Mouse (Mus musculus) monocyte, adult 2 months (primary cell): ENCODE results near the gene Btbd17.
A peak's percentile ranks its signal among the peaks of the same experiment; 100 is the strongest.

Experiments
- DNase-seq, 2 experiments: peaks; one replicate each; pipeline ENCODE4 v3.0.0; 2022; ENCODE audit warnings: low spot score in 2 of 2, low read depth in 1 of 2

Gene Btbd17

DNA sequence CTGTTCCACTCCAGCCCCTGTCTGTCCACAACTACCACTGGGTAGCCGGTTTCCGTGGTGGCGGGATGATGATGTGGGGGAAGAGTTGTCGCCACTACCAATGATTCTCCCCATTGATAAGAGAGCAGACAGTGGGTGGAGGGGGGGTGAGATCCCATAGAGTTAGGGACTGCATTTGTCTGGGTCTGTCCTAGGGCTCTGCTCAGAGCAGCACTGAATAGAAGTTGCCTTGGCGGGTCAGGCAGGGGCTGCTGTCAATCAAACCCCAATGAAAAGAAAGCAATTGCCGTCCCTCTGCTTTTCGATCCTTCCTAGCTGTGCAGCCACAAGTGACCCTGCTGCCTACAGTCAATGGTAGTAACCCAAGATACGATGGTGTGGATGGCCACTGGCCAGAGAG lies 8.2 kb upstream of the Btbd17 start:
- no peak for DNase-seq

DNA sequence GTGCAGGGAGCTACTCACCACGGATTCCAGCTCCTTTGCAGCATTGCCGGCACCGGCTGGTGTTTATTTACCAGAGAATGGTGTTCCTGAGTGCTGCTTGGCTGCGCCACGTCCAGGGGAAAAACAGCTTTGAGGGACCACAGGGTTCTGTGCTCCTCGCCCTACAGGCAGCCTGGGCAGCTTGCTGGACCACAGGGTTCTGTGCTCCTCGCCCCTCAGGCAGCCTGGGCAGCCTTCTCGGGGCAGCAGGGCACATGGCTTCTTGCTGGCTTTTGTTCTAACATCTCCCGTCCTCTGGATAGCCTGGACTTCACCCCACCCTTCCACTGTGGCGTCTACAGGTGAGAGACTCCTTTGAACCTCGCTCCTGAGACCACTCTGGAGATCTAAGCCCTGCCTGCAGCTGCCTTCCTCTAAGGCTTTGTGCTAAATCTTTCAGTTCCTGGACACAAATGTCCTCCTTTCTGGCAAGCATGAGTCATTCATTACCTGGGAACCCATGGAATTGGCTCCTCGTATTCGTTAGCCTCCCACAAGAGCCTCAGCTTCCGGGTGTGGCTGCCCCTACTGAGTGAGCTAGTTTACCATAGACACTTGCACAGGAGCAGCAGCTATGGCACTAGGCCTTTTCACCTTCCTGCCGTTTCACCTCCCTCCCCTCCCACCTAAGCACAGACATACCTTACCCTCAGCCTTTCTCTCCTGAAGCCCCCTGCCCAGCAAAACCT lies 7.0 kb upstream of the Btbd17 start:
- DNase-seq, result no peak

DNA sequence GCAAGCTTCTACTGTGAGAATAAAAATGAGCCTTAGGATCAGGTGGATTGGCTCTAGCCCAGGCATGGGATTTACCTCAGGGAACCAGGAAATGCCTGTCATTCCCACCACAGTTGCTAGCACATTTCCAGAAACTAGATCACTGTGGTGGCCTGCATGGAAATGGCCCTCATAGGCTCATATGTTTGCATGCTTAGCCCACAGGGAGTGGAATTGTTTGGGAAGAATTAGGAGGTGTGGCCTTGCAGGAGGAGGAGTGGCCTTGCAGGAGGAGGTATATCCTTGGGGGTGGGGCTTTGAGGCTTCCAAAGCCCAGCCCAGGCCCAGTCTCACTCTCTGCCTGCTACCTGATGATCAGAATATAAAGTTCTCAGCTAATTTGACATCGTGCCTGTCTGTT lies 6.2 kb upstream of the Btbd17 start:
- DNase-seq, result no peak

DNA sequence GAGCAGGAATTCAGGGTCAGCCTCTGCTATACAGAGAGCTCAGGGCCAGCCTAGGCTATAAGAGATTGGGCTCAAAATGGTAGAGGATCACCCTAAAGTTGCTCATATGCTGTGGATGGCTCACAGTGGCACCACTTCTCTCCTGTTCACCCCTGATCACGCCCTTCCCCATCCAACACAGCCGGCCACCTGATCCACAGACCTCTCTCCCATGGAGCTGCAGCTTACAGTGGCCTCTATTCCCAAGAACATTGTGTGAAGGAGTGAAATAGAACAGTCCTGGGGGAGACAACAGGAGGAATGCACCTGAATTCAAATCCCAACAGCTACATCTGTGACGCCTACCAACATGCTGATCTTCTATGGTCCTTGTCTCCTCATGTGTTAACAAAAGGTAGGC lies 2.9 kb upstream of the Btbd17 start, which contains the start of gene Gpr142:
Gene Gpr142 (plus strand): TSS at position 301 of the 400 bp plus-strand sequence.
- DNase-seq, result no peak

DNA sequence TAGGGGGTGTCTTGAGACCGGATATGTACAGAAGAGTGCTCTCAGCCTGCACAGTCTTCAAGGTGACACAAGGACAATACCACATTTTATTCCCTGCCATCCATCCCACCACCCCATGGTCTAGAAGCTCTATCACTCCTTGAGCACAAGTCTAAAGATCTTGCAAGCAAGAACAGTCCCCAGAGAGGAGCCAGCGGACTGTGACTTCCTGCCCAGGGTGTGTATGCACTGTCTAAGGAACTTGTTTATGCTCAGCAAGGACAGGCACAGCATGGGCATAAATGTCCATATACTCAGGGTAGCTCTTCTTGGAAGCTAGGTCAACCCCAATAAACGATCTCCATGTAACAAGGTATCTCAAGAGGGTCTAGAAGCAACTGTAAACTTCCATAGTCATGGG lies 2.2 kb upstream of the Btbd17 start:
- no peak for DNase-seq

DNA sequence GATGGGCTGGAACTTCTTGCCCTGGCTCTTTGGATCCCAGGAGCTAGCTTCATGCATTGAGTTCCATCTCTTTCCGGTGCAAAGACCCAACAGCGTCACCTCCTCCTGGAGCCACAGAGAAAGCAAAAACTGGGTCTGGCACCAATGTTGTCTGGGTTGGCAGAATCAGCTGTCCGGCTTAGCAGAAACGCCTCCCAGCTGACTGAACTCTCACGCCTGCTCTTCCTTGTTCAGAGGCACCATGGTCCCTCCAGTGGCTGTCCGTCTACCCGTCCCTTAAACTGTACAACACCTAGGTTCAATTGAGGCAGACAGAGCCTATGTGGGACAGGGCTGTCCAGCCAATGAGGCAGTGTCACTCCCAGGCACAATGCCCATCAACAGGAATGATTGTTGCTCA lies 1.4 kb upstream of the Btbd17 start:
- no peak for DNase-seq

DNA sequence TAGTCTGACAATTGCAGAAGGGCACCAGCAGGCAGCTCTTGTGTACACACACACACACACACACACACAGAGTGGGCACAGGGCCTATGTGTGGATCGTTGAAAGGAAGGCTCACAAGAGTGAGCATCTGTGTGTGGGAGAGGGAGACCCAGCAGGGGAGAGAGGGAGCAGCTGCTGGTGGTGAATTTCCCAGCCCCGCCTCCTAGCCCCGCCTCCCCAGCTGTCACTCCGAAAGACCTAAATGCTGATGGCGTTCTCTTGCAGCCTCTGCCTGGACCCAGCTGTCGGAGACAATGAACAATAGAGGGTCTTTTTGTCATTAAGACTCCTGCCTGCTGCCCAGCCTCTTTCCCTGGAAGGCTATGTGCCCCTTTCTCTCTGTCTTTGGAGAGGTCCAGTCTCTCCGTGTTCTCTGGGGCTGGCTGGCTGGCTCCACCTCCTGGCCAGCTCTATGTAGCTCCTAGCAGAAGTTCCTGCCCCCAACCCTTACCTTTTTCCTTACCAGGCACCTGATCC lies 456 bp downstream of the Btbd17 start:
- DNase-seq, result no peak

DNA sequence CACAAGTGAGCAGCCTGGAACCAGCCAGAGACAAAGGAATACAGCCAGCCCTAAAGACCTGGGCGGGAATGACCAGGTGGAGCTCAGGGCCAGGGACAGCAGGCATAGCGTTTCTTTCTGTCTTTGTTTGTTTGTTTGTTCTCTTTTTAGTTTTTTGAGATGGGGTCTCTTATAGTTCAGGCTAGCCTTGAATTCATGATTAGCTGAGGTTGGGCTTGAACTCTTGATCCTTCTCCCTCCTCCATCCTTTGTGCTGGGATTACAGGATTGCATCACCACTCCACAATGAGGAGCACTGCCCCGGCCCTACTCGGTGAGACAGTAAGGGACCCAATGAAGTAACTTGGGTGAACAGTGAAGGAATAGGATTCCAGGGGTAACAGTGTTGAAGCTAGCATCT lies 1.1 kb downstream of the Btbd17 start:
- DNase-seq, result no peak

DNA sequence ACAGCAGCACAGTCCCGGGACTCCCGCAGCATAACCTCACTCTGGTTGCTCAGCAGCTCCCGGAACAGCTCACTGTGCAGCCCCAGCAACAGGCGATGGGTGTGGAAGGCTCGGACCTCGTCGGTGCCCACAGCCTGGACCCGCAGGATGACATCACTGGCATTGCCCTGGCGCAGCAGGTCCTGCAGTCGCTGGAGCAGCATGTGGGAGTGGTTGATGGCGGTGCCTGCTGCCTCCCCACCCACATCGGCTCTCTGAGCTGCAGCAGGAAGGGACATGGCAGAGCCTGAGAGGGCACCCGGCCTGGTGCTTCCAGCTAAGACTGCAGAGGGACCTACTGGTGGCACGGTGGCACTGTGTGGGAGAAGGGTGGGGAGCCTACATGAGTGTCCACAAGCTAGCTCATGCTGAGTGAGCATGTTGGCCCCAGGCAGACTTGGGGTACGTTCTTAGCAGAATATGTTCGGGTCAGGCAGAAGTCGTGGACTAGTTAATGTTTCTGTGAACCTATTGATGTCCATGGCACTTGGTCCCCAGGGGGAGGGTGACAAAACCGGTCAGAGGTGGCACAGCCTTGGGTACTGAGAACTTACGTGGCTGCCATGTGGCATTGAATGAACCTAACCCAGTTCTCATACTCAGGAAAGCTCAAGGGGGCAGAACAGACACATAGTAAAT lies 1.7 kb downstream of the Btbd17 start:
- DNase-seq, result no peak

DNA sequence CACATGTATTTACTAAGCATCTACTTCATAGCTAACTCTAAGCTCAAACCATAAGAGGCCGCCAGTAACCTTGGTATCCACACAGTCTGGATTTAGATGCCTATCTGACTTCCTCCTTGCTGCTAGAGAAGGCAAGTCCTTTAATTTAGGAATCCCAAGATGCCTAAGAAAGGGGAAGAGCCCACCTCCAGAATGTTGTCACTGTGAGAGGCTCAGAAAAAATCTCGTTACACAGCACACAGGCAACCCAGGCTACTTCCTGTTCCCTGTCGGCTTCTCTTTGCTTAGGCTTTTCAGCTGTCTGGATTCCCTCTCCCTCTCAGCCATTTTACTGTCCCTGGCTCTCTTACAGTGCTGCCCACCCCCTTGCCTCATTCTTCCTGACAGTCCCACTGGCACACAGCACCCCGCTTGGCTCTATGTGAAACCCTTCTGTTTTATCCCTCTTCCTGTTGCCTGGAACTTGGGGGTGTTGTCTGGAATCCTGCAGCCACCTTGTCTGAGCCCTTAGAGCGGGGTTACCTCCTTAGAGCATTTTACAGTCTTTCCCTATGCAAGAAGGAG lies 2.7 kb downstream of the Btbd17 start:
- DNase-seq, result no peak

DNA sequence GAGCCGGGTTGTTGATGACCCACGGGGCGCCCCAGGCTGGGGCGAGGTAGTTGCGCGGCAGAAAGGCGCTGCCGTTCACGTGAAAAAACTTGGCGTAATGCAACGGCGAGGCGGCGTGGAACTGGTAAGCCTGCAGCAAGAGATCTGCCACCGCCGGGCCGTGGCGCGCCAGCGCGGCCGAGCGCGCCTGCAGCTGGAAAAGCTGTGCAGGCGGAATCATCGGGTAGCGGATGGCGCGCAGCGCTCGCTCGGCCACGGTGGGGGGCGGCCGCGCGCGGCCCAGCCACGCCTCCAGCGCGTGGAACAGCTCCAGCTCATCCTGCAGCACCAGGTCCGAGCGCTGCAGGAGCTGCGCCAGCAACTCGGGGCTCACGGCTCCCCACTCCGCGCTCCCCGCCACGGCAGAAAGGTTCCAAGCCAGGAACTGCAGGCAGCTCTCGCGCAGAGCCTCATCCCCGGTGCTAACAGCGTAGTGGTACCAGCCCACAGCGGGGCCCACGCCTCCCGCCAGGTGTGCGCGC lies 3.8 kb downstream of the Btbd17 start:
- DNase-seq, result no peak

DNA sequence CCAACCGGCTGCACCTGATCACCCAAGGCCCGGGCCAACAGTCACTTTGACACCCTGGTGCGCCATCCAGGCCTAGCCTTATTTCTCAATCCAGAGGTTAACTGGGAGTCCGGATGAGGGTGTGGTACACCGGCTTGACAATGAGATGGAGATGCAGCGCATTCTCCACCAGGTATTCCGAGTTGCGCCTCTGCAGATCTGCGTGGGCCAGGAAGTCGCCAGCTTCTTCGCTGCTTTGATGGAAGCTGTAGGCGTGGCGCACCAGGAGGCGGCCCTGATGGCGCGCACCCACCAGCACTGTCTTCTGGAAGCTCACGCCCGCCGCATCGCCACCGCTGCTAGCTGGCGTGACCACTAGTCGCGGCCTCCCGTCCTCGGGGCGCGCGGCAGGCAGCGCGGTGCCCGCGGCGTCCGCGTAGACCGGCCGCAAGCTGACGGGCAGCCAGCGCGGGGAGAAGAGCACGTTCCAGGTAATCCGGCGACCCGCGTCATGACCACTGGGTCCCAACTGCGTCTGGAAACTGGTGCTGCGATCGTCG lies 4.3 kb downstream of the Btbd17 start:
- DNase-seq, result no peak

DNA sequence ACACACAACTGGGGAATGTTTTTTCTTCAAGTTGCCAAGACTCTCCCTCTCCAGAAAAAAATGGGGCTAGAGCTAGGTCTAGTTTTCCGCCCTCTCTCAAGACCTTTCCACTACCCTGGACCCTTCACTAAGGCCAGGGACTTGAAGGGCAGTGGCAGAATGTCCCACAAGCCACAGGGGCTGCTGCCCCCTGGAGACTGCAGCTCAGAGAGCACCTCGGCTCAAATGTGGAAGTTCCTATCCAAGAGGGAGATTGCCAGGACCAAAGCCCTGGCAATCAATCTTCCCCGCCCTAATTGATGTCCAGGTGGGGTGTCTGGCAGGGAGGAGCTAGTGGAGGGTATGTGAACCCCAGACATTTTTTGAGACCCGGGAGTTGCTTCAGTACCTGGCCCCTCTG lies 4.9 kb downstream of the Btbd17 start:
- DNase-seq, result no peak

DNA sequence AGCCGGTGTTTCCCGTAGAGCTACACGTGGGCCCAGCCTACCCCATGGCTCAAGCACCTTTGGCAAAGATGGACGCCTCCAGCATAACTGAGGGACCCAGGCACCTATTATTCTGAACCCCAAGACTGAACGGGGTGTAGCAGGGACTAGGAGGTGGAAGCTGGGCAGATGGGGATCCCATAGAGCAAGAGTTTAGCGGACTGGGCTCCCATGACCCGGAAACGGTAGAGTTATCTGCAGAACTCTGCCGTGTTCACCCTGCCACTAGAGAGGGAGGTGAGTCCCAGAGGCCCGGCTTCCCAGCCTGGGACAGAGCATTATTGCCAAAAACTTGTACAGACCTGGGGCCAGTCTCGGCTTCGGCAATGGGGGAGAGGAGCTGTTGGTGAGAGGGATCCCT lies 5.6 kb downstream of the Btbd17 start:
- DNase-seq, result no peak

DNA sequence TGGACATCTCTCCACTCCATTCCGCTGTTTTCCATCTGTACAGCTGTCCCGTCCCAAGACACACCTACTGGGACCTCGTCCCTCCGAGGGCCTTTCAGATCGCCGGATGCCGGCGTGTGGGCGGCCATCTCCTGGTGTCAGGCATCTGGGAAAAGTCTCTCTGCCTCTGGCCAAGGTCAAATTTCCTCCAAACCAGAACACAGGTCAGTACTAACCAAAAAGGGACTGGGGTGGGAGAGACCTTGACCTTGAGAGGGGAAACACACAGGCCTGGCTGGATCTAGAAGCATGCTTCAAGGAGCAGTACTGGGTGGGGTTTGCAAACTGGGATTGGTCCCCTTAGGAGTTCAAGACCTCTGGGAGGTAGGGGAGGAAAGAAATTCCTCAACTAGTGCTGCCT lies 6.0 kb downstream of the Btbd17 start:
- no peak for DNase-seq

DNA sequence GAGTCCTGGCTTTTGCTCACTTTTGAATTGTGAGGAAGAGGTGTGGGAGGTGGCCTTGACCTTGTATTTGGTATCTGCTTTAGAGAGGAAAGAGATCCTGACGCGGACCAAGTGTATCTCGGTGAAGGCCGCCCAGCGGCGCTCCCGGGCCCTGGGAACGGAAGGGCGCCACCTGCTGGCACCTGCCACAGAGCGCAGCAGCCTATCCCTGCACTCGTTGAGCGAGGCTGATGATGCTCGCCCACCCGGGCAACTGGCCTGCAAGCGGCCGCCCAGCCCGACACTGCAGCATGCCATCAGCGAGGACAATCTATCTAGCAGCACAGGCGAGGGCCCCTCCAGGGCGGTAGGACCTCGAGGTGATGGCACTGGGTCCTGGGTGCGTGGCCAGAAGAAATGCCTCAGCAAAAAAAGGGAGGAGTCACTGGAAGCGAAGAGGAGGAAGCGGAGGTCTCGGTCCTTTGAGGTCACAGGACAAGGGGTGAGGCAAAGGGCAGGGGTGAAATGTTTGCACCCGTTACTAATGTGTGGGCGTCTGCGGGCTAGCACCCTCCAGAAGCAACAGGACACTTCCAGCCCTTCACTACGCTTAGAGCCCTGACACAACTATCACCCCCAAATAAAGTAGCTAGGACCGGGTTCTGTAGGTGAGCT lies 6.6 kb downstream of the Btbd17 start:
- DNase-seq, result peak; percentile 33 to 81

DNA sequence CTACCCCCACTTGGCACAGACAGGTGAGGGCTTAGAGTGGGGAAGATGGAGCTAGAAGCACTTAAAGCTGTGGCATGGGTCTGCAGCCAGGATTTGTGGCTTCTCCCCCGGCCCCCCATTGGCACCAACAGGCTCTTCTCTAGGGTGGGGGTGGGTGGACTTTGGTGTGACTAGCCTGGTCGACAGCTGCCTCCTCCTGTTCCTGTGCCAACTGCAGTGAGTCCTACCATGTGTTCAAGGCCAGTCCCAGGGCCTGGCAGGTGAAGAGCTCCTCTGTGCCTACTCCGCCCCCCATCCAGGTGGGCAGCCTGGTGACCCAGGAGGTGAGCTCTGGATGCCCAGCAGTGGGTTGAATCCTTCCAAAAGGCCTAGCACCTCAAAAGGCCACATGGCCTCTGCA lies 8.1 kb downstream of the Btbd17 start:
- no peak for DNase-seq

DNA sequence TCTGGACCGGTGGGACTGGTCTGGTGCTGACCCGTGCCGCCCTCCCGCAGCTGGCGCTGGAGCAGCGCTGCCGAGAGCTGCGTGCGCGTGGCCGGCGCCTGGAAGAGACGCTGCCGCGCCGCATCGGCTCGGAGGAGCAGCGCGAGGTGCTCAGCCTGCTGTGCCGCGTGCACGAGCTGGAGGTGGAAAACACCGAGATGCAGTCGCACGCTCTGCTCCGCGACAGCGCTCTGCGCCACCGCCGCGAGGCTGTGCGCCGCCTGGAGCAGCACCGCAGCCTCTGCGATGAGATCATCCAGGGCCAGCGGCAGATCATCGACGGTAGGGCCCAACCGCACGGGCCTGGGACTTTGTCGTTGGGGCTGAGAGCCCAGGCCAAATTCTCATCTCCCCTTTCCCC lies 9.4 kb downstream of the Btbd17 start:
- DNase-seq, result no peak

DNA sequence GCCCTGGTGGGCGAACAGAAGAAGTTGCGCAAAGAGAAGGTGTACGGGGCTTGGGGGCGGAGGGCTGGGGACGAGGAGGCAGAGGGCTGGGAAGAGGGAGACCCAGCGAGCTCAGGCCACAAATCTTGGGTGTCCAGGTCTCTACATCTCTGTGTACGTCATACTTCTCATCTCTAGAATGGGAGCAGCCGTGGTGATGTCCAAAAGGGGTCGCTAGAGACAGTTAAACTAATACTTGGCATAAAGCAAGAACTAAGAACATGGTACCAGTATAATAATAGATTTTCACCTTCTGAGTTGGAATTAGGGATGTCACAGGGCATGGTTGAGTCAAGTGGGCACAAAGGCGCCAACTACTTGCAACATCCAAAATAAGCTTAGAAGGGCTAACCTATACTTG lies 9.9 kb downstream of the Btbd17 start:
- DNase-seq, result no peak

DNA sequence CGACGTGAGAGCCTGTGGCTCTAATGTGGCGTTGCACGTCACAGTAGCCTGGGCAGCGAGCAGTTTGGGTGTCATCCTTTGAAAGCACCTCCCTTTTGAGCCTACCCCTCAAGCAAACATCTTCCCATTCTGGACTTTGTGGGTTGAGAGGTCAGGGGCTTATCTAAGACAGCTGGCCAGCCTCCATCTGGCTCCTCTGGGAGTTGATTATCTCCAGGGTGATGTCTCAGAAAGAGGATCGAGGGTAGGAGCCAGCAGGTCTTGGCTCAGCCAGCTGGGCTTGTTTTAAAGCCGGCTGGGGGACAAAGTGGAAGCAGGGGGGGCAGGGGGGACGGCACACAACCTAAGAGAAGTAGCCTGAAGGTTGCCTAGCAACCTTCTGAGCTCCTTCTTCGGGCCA lies 15.7 kb downstream of the Btbd17 start:
- no peak for DNase-seq

DNA sequence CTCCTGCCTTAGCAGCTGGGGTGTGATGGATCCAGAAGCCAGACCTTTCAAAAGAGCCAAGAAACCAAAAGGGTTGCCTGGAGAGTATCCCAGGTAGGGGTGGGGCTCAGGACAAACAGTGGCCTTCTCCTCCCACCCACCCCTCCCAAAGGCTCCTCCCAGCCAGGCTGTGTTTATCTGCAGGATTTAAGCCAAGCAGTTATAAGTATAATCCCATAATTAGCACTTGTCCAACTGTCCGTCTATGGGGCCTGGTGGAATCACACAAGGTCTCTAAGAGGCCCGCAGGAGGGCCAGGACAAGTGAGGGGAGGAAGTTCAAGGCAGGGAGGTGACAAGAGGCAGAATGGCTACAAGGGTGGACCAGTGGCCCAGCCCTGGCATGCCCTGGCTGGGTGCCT lies 23.8 kb downstream of the Btbd17 start:
- no peak for DNase-seq
